Mouse (Mus musculus): ENCODE results near the gene Anxa9. TPM values are rescaled to one million over a fixed set of nuclear protein-coding genes. Genes with fewer than 3 reads are reported as not detected.

Gene Anxa9
- total and polyA plus RNA-seq, 2 experiments from 2014 or later: 0.14 to 0.40 TPM

DNA sequence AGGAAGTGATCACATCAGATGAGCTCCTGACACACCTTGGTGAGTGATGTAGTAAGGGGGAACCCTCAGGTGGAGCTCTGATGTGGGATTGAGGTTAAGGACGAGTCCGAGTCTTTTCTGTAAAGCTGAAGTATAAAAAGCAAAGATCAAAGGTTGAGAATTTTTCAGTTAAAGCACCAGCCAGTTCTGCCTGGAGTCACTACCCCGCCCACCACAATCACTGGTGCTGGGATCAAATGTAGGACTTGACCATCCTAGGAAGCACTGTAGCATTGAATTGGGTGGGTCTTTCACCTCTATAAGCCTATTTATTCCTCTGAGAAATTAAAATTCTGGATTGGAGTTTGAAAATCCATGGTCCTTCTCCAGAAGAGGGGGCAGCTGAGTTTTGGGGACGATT, 15.9 kb downstream of the Anxa9 start:
- ATAC-seq (no peak), DNase-seq (no peak)
- H3K9ac ChIP-seq: no peak overlapping the region
- H3K4me3 ChIP-seq (ENCODE audit: low read depth, low read length): no peak overlapping the region
- H3K9me3 ChIP-seq (ENCODE audit: low read length): no peaks in the 10 kb centered on the region
- peaks cover 49% of the 10 kb centered on the region for H3K36me3 ChIP-seq (ENCODE audit: insufficient read depth)
- no peak overlapping the region for H3K27ac ChIP-seq (ENCODE audit: low read depth, low read length)
- H3K4me2 ChIP-seq (ENCODE audit: low read depth): no peak overlapping the region
- H3K4me1 ChIP-seq (ENCODE audit: insufficient read depth): no peaks in the 10 kb centered on the region
- no peak for TF ChIP-seq CTCF (IDR thresholded peaks at IDR 0.05; ENCODE audit: low read depth)
- 86% methylated on average over 4 of the region's 4 CpGs for WGBS
- no peaks in the 10 kb centered on the region for H3K27me3 ChIP-seq (ENCODE audit: insufficient read depth, low read length)

- no peaks in the 10 kb centered on the region for H3K4me1 ChIP-seq (ENCODE audit: insufficient read depth)
- DNase-seq (no peak), ATAC-seq (no peak)
- H3K27ac ChIP-seq (ENCODE audit: low read depth, low read length): no peak overlapping the region
- peaks cover 43% of the 10 kb centered on the region for H3K36me3 ChIP-seq (ENCODE audit: insufficient read depth)
- no peak for TF ChIP-seq CTCF (IDR thresholded peaks at IDR 0.05; ENCODE audit: low read depth)
- H3K9ac ChIP-seq: no peak overlapping the region
- H3K9me3 ChIP-seq (ENCODE audit: low read length): no peaks in the 10 kb centered on the region
- H3K4me3 ChIP-seq (ENCODE audit: low read depth, low read length): no peak overlapping the region
- no peak overlapping the region for H3K4me2 ChIP-seq (ENCODE audit: low read depth)
- WGBS: 76% methylated on average over 6 of the region's 6 CpGs
- no peaks in the 10 kb centered on the region for H3K27me3 ChIP-seq (ENCODE audit: insufficient read depth, low read length)
Measured at GRCm38 (mm10) chr3:95290156-95290555, 16.8 kb downstream of the Anxa9 start.

- ATAC-seq (no peak), DNase-seq (no peak)
- no peaks in the 10 kb centered on the region for H3K27me3 ChIP-seq (ENCODE audit: insufficient read depth, low read length)
- H3K4me2 ChIP-seq (ENCODE audit: low read depth): no peak overlapping the region
- no peak overlapping the region for H3K4me3 ChIP-seq (ENCODE audit: low read depth, low read length)
- no peak overlapping the region for H3K27ac ChIP-seq (ENCODE audit: low read depth, low read length)
- TF ChIP-seq CTCF (IDR thresholded peaks at IDR 0.05; ENCODE audit: low read depth): no peak
- H3K36me3 ChIP-seq (ENCODE audit: insufficient read depth): peaks cover 37% of the 10 kb centered on the region
- WGBS: 89% methylated on average over 4 of the region's 4 CpGs
- no peaks in the 10 kb centered on the region for H3K9me3 ChIP-seq (ENCODE audit: low read length)
- H3K9ac ChIP-seq: no peak overlapping the region
- peaks cover 2% of the 10 kb centered on the region; the same call in 1 of the 2 replicates for H3K4me1 ChIP-seq (ENCODE audit: insufficient read depth)
Measured at GRCm38 (mm10) chr3:95289419-95289818, 17.6 kb downstream of the Anxa9 start.

DNA sequence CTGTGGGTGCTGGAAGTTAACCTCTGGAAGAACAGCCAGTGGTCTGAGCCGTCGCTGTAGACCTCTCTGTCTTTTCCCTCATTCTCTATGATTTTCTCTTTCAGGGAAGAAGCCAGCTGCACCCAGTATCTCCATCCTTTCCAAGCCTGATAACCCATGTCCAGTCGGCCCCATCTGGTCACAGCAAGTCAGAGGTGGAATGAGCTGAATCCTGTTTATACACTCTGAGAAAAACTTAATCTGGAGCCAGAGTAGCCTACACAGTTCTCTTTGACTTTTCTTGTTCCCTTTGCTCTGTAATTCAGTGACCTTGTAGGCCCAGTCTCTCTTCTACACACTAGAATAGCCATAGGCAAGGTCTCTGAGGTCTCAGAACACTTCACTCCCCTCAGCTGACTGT, 19.4 kb downstream of the Anxa9 start:
- no peak for ATAC-seq
- WGBS: 100% methylated on average over 3 of the region's 3 CpGs
- no peak overlapping the region for H3K4me2 ChIP-seq (ENCODE audit: low read depth)
- no peak for DNase-seq
- no peak overlapping the region for H3K4me3 ChIP-seq (ENCODE audit: low read depth, low read length)
- H3K36me3 ChIP-seq (ENCODE audit: insufficient read depth): peaks cover 20% of the 10 kb centered on the region
- no peaks in the 10 kb centered on the region for H3K9me3 ChIP-seq (ENCODE audit: low read length)
- TF ChIP-seq CTCF (IDR thresholded peaks at IDR 0.05; ENCODE audit: low read depth): no peak
- peaks cover 11% of the 10 kb centered on the region for H3K4me1 ChIP-seq (ENCODE audit: insufficient read depth)
- H3K27ac ChIP-seq (ENCODE audit: low read depth, low read length): no peak overlapping the region
- H3K9ac ChIP-seq: no peak overlapping the region
- no peaks in the 10 kb centered on the region for H3K27me3 ChIP-seq (ENCODE audit: insufficient read depth, low read length)

DNA sequence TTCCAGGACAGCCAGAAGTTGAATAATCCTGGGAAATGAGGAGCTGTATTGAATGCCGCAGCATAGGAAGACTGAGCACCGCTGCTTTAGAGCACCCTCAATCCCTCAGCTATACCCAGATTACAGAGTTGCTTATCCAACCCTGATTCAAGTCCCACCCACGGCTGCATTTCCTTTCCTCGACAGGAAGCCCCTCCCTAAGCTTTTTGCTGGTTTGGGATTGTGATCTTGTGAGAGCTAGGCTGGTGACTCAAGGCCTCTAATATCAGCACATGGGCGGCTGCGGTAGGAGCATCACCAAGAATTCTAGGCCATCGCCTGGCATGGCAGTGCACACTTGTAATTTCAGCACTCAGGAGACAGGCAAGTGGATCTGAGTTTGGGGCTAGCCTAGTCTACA, 20.5 kb downstream of the Anxa9 start:
- no peak overlapping the region for H3K4me2 ChIP-seq (ENCODE audit: low read depth)
- no peak overlapping the region for H3K27ac ChIP-seq (ENCODE audit: low read depth, low read length)
- H3K27me3 ChIP-seq (ENCODE audit: insufficient read depth, low read length): no peaks in the 10 kb centered on the region
- H3K9ac ChIP-seq: no peak overlapping the region
- H3K36me3 ChIP-seq (ENCODE audit: insufficient read depth): peaks cover 15% of the 10 kb centered on the region; the same call in 1 of the 2 replicates
- ATAC-seq: no peak
- WGBS: 87% methylated on average over 7 of the region's 7 CpGs
- H3K4me3 ChIP-seq (ENCODE audit: low read depth, low read length): no peak overlapping the region
- no peaks in the 10 kb centered on the region for H3K9me3 ChIP-seq (ENCODE audit: low read length)
- H3K4me1 ChIP-seq (ENCODE audit: insufficient read depth): peaks cover 11% of the 10 kb centered on the region
- no peak for TF ChIP-seq CTCF (IDR thresholded peaks at IDR 0.05; ENCODE audit: low read depth)
- DNase-seq: no peak

DNA sequence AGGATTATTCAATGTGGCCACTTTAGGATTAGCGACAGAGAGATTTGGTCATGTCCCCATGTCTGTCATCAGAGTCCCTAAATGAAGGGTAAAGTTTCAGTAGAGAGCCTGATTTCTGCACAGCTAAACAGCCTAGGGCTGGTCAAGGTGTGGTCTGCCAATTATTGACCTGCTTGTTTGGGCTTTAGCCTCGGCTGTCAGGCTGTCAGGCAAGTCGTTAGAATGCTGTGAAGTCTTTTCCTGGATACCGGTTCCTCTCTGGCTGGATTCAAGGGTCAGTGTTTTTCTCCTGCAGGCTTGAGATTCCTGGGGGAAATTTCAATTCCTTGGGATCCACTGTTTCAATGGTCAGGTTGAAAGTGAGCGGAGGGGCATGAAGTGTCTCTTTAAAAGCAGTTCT, 21.0 kb downstream of the Anxa9 start:
- WGBS: 64% methylated on average over 5 of the region's 5 CpGs
- Histone ChIP-seq H3K9me3 (ENCODE audit: low read length) (no peaks in the 10 kb centered on the region), H3K27ac (ENCODE audit: low read depth, low read length) (no peak overlapping the region), H3K4me1 (ENCODE audit: insufficient read depth) (peaks cover 11% of the 10 kb centered on the region), H3K27me3 (ENCODE audit: insufficient read depth, low read length) (no peaks in the 10 kb centered on the region), H3K36me3 (ENCODE audit: insufficient read depth) (peaks cover 15% of the 10 kb centered on the region; the same call in 1 of the 2 replicates), H3K9ac (no peak overlapping the region), H3K4me2 (ENCODE audit: low read depth) (no peak overlapping the region), H3K4me3 (ENCODE audit: low read depth, low read length) (no peak overlapping the region)
- ATAC-seq: no peak
- no peak for DNase-seq
- TF ChIP-seq CTCF (IDR thresholded peaks at IDR 0.05; ENCODE audit: low read depth): no peak

GRCm38 (mm10) chr3:95285390-95285789, 21.6 kb downstream of the Anxa9 start:
- no peak overlapping the region for H3K4me2 ChIP-seq (ENCODE audit: low read depth)
- WGBS: 90% methylated on average over 5 of the region's 5 CpGs
- ATAC-seq: no peak
- H3K9ac ChIP-seq: no peak overlapping the region
- peaks cover 11% of the 10 kb centered on the region for H3K4me1 ChIP-seq (ENCODE audit: insufficient read depth)
- H3K27ac ChIP-seq (ENCODE audit: low read depth, low read length): no peak overlapping the region
- H3K4me3 ChIP-seq (ENCODE audit: low read depth, low read length): no peak overlapping the region
- H3K27me3 ChIP-seq (ENCODE audit: insufficient read depth, low read length): no peaks in the 10 kb centered on the region
- TF ChIP-seq CTCF (IDR thresholded peaks at IDR 0.05; ENCODE audit: low read depth): no peak
- no peaks in the 10 kb centered on the region for H3K9me3 ChIP-seq (ENCODE audit: low read length)
- no peak for DNase-seq
- H3K36me3 ChIP-seq (ENCODE audit: insufficient read depth): peaks cover 11% of the 10 kb centered on the region; the same call in 1 of the 2 replicates

Measured in forebrain, postnatal 0 days (tissue).